Mouse (Mus musculus) forebrain, embryonic 16.5 days (tissue): ENCODE measurements at regions not wholly inside any gene's neighbourhood (a gene's known extent, or its start where the extent isn't known, plus 50 kb on each side); places are given as distances from the start of the nearest gene placed in this dataset.

Source experiments
- ATAC-seq: fragments of 200-750 bp; cut with Nextera tagmentation; 2 replicates; pipeline ENCODE4 v1.8.0; 2017; ENCODE audit warnings: mild to moderate bottlenecking, moderate library complexity
- H3K27ac ChIP-seq: fragments of 300-500 bp; sonication (generic); 2 replicates; pipeline ENCODE4 v1.5.1; 2014; ENCODE audit warnings: low read length, control low read depth
- H3K27me3 ChIP-seq: fragments of 300-500 bp; sonication (generic); replicated peaks from 2 replicates; pipeline ENCODE4 v1.6.1; 2014; ENCODE audit warnings: low read length; ENCODE audit not compliant: control insufficient read depth, insufficient read depth
- H3K36me3 ChIP-seq: fragments of 300-500 bp; sonication (generic); 2 replicates; pipeline ENCODE4 v1.6.1; 2014; ENCODE audit not compliant: control insufficient read depth, insufficient read depth
- H3K4me1 ChIP-seq: fragments of 300-500 bp; sonication (generic); replicated peaks from 2 replicates; pipeline ENCODE4 v1.6.1; 2014; ENCODE audit warnings: low read length; ENCODE audit not compliant: control insufficient read depth, insufficient read depth
- H3K4me2 ChIP-seq: fragments of 300-500 bp; sonication (generic); 2 replicates; pipeline ENCODE4 v1.6.1; 2014; ENCODE audit warnings: mild to moderate bottlenecking, low read length, control low read depth
- H3K4me3 ChIP-seq: fragments of 300-500 bp; sonication (generic); replicated peaks from 2 replicates; pipeline ENCODE4 v1.5.1; 2014; ENCODE audit warnings: mild to moderate bottlenecking, low read length, control low read depth
- H3K9ac ChIP-seq: fragments of 300-500 bp; sonication (generic); replicated peaks from 2 replicates; pipeline ENCODE4 v1.6.1; 2014; ENCODE audit warnings: low read depth, low read length, control low read depth
- H3K9me3 ChIP-seq: fragments of 300-500 bp; sonication (generic); 2 replicates; pipeline ENCODE4 v1.6.1; 2016; ENCODE audit warnings: low read length; ENCODE audit not compliant: control insufficient read depth
- WGBS: fragments of 180-500 bp; shearing (Covaris S2); extraction: QIAGEN DNeasy Blood & Tissue Kit; methylation state at CpG from one replicate; pipeline ENCODE4 v1.1.7; 2014; 5-methylcytosine and 5-hydroxymethylcytosine counted together

GRCm38 (mm10) chrX:53976273-53977135 is 179.0 kb upstream of the Xlr start:
- no peaks in the 10 kb centered on the region for H3K36me3 ChIP-seq
- peak; percentile 31; the same call in 1 of the 2 replicates for ATAC-seq
- 19% methylated on average over 29 of the region's 42 CpGs for WGBS

GRCm38 (mm10) chrX:53975545-53976272 is 178.2 kb upstream of the Xlr start:
- no peaks in the 10 kb centered on the region for H3K9me3 ChIP-seq
- H3K27me3 ChIP-seq = no peaks in the 10 kb centered on the region
- no peaks in the 10 kb centered on the region for H3K36me3 ChIP-seq
- H3K4me3 ChIP-seq = peak overlapping the region; percentile 37
- peak; percentile 28; the same call in 1 of the 2 replicates for ATAC-seq
- WGBS = 14% methylated on average over 27 of the region's 28 CpGs
- no peak overlapping the region for H3K9ac ChIP-seq
- peak overlapping the region; percentile 64 for H3K4me2 ChIP-seq
- no peak overlapping the region for H3K27ac ChIP-seq
- H3K4me1 ChIP-seq = peaks cover 15% of the 10 kb centered on the region

More at GRCm38 (mm10) chrX:53976273-53977135, 179.0 kb upstream of the Xlr start:
- Histone ChIP-seq H3K9ac (no peak overlapping the region), H3K27me3 (no peaks in the 10 kb centered on the region), H3K4me3 (peak overlapping the region; percentile 37), H3K27ac (no peak overlapping the region), H3K9me3 (no peaks in the 10 kb centered on the region), H3K4me1 (peaks cover 15% of the 10 kb centered on the region), H3K4me2 (peak overlapping the region; percentile 64)

- Histone ChIP-seq H3K27ac (no peak overlapping the region), H3K4me2 (peak overlapping the region; percentile 64), H3K4me1 (peaks cover 15% of the 10 kb centered on the region), H3K36me3 (no peaks in the 10 kb centered on the region), H3K9me3 (no peaks in the 10 kb centered on the region), H3K27me3 (no peaks in the 10 kb centered on the region), H3K4me3 (peak overlapping the region; percentile 37), H3K9ac (peak overlapping the region; percentile 23; the same call in 1 of the 2 replicates)
- ATAC-seq = peak; percentile 57
- 15% methylated on average over 49 of the region's 52 CpGs for WGBS
Observed at GRCm38 (mm10) chrX:53974732-53975544, 177.4 kb upstream of the Xlr start.
